Mouse (Mus musculus) mouse embryonic stem cell (cell line): ENCODE data around the gene Spdya.
"Not testable (repeated sequence)": the region's sequence is repeated elsewhere in the genome, so short reads cannot be mapped to it uniquely, and the experiment has no call there.

Experiments
- in situ Hi-C, 2 experiments: fragments of 300-500 bp; cut with MboI; formaldehyde crosslinking; loops; 1 replicate in 1 of 2; 3 replicates in 1 of 2; pipeline ENCODE4 v1.14.3; 2019 to 2020; ENCODE audit warnings: low sequenced_read_pairs in 2 of 2, low pct_unique_long_range_greater_than_20kb in 1 of 2, mixed read lengths in 1 of 2; ENCODE audit not compliant: unreplicated experiment in 1 of 2

Gene Spdya

DNA sequence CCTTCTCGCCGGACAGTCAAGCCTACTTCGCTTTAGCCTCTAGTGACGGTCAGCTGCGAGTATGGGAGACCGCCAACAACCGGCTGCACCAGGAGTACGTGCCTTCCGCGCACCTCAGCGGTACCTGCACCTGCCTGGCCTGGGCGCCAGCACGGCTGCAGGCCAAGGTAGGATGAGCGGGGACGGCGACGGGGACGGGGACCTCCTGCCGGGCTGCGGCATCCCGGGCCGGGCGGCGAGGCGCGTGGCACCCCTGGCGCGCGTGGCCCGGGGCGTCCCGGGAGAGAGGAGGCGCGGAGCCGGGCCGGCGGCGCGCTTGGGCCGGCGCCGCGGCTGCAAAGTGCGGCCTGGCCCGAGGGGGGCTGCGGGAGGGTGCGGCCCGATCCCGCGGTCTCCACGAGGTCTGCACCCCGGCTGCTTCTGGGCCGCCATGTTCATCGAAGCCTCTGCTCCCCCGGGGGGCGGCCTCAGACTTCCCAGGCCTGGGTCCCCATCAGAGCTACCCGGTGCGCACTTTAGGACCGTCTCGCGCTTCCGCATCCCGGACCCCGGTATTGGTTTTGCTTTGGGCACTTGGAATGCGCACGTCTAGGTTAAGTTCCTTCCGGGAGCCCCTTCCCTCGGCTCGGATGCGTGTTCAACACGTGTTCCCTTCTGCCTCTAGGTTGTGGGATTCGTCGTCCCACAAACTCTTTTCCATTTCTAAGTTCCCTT lies 64.6 kb downstream of the Spdya start:
- in situ Hi-C loops, result no loop called here

DNA sequence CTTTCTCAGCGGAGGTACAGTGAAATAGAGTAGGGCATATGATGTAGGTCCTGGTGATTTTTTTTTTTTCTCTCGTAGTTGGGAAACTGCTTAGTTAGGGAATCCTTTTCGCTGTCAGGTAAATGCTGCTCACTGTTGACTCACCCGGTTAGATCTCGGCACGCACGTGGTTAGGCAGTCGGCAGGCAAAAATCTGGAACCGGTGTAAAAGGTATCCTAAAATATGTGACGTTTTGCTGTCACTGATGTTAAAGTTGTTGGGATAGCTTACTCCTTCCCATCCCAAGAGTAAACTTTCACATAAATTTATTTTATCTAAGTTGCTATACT lies 65.1 kb downstream of the Spdya start:
- in situ Hi-C loops, result no loop called here

DNA sequence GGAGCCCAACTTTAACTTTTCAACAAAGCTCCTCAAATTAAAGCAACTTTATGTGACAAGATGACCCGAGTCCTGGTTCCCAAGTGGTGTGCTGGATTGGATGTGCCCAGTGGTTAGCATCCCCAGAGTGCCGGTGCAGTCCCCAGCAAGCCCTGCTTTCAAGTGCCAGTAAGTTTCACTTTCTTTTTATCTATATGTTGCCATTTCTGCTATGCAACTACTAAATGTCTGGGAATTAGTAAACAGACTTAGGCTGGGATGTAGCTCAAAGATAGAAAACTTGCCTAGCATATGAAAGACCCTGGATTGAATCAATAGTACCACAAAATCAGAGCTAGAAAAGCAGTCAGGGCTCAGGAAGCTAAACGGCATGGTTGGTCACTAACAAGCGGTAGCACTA lies 66.1 kb downstream of the Spdya start:
- in situ Hi-C loops, result no loop called here

DNA sequence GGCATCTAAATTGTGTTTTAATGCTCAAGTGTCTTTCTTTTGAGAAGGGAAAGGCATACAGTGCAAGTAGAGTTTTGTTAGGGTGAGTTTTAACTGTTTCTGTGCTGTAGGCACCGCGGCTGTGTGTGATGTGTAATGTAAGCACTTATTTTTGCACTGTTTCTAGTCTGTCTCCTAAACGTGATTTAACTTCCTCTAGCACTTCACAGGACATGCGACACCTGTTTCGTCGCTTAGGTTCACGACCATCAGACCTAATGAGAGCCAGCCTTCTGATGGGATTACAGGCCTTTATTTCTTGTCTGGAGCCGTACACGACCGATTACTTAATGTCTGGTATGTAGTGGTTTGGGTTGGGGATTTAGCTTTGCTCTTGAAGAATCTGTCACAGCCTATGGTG lies 79.9 kb downstream of the Spdya start:
- in situ Hi-C loops, result no loop called here

DNA sequence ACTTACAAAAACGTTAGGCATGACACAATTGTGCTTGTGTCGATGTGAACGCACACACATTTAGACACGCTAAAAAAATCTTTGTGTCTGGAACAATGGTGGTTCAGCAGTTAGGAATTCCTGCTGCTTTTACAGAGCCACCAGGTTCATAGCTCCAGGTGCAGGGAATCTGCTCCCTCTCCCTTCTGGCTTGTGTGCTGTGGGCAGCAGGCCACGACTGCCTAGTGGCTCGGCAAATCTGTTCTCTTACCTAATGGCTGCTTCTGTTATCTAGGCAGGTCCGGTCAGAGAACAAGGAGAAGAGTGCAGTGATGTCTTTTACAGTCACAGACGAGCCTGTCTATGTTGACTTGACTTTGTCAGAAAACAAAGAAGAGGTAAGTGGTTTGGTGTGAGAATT lies 81.5 kb downstream of the Spdya start:
- in situ Hi-C loops, result no loop called here

DNA sequence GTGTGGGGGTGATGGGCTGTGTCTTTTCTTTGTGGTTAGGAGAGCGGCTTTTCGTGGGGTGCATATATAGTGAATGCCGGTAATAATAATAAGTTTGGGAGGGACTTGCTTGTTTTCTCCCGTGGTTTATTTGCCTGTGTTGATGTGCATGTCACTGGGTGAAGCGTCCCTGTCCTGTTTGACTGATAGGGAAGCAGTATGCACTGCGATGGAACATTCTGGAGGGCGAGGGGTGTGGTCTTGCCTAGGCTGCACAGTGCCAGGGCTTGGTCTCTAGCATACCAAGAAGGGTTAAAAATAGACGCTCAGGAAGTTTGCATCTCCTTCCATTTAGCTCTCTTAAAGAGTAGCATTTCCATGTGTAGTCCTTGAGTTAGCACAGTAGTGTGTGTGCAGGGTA lies 84.9 kb downstream of the Spdya start:
- in situ Hi-C loops, result no loop called here

DNA sequence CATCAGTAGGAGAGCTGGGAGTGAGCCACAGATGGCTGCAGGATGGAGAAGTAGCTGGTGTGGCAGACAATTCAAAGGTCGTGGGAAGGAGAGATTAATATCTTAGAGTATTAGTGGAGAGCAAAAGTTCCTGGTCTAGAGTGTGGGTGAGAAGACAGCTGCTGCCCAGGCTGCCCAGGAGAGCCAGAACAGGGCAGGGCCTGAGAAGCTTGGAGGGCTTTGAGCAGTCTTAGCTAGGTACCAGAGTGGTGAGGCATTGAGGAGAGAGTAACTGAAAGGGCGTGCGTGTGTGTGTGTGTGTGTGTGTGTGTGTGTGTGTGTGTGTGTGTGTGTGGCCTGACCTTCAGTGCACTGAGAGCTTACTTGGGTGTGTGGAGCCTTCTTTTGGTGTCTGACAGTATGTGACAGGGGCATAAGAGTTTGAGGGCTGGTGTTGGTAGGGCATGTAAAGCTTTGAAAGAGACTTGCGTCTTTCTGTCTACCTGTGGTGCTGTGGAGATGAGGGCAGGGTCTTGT lies 85.9 kb downstream of the Spdya start:
- in situ Hi-C loops, result no loop called here

DNA sequence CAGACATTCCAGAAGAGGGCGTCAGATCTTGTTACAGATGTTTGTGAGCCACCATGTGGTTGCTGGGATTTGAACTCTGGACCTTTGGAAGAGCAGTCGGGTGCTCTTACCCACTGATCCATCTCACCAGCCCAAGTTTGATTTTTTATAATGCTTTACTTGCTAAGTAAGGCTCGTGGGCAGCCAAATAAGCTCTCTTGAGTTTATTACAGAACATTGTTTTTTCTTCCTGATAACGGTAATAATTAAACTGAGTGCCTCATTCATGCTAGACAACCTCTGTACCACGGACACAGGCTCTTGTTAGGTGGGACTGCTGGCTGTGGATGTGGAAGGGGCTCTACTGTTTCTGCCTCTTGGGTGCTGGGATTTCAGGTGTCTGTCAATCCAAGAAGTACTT lies 87.2 kb downstream of the Spdya start:
- in situ Hi-C loops, result not testable (repeated sequence)
